Mouse (Mus musculus): ENCODE results near the gene Nck2.
A peak's percentile ranks its signal among the peaks of the same experiment; 100 is the strongest.
"Not testable (repeated sequence)": the region's sequence is repeated elsewhere in the genome, so short reads cannot be mapped to it uniquely, and the experiment has no call there.

The Nck2 gene

DNA sequence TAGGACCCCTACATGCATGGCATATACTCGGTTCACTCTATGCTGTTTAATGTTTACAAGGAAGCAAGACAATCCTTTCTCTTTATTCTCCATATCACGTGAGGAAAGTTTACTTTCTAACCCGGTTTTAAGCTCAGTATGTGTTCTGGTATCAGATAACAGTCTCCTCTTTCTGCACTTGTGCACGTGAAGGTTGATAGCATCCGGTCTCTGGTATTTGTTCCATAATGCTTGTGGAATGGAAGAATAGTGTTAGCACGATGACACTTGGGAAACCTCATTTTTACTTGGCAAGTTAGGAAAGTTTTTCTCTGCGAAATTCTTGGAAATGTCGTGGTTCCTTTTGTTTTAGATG is 58.4 kb downstream of the Nck2 start:
- DNase-seq: no peak

DNA sequence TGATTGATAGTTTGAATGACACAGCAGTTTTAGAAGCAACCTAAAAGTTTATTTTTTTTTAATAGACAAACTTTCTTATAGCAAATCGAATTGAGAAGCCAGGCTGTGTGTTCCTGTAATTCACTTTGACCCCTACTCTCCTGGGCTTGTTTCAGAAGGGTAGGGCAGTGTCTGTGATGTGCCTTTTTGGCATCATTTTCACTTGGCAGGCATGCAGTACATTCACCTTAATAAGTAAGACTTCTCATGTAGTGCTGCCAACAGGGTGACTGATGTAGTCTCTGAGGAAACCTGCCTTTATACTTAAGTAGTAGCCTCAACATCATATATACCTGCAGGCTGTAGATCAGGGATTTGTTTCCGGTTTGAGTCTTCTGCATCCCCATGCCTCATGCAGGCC is 58.9 kb downstream of the Nck2 start:
- no peak for DNase-seq

DNA sequence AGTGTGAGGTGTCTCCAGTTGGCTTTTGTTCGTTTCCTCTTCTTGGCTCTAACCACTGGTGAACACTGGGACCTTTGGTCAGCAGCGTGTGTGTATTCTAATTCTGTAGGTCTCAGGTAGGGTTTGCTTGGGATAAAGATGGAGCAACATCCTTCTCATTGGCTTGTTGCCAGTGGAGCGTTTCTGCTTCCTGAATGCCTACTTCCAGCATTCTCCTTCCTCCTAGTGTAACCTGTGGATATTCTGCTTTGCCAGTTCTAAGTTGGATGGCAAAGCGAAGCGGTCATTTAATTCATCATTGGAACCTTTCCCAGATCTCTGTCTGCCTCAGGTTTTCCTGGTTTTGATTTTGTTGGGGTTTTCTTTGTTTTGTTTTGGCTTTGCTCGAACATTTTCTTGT is 59.3 kb downstream of the Nck2 start:
- peak in 1 of 2 experiments; percentile 18 for DNase-seq

DNA sequence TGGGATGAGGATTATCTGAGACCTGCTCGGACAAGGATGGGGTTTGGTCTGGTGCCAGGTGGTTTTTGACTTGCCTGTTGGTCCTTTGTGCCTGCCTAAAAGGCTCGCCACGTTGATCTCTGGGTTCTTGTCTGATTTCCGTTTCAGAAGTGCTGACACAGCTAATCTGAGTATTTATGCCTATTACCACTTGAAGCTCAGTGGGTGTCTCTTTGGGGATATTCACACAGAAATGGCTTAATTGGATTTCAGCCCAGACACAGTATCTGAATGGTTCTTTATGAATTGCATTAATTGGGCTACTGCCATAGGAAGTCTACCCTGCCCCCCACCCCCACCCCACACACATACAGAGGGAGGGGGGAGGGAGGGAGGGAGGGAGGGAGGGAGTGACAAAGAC is 59.9 kb downstream of the Nck2 start:
- DNase-seq: peak; percentile 50 to 53

DNA sequence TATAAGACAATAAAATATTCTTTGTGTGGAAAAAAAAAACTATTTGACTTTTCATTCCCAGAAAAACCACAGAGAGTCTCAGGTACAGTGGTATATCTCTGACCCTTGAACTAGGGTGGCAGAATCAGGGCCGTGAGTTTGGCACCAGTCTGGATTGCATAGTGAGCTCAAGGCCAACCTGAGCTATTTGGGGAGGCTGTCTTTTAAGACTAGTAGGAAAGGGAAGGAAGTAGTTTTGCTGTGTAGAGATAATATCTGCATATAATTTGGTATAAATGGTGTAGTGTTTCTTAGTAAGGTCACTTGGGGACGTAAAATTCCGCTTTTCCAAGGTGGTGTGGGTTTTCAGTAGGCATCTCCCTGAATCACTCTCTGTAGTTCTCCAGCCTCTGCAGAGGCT is 62.3 kb downstream of the Nck2 start:
- no peak for DNase-seq

DNA sequence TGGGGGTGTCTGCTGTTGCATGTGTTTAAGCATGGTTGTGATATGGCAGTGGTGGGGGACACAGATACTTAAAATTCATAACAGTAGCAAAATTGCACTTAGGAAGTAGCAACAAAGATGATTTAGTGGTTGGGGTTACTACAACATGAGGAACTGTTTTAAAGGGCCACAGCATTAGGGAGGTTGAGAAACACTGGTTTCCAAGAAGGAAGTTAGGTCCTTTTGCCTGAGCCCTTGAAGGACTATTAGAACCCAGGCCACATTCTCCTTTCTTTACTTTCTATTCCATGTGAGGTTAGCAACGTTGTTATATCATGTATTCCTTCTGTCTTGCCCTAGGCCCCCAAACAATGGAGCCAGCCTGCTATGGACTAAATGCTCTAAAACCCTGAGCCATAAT is 63.4 kb downstream of the Nck2 start:
- no peak for DNase-seq

DNA sequence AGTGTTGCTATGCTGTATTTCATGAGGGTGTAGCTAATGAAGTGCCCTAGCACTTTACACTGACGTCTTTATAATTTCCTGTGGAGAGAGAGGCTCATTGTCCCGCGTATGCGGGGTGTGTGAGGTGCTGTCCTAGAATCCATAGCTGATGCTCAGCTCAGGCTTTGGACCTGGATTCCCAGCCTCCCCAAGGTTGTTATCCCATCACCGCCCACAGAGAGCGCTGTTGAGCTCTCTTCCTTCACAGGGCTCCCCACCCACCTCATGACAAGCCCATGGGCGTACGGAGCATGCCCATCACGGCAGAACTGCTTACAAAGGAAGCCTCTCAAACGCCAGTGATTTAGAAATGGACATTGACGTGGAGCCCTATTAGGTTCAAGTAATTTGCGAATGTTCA is 66.9 kb downstream of the Nck2 start:
- DNase-seq: peak; percentile 48 to 59

DNA sequence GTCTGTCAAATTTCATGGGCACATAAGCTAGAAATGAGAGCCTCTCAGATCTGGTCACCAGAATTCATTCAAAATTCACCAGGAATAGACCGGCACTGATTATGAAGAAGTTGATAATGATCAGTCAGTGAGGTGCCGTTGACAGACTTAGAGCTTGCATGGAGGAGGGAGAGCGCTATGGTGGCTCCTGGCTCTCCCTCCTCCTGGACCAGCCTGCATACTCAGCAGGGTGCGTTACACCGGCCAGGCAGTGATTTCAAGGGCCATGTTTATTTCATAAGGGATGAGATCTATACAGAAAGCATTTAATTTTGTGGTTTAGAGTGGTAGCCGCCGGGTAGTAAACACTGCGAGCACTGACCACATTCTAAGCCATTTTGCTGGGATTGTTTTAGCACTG is 67.3 kb downstream of the Nck2 start:
- DNase-seq: peak; percentile 71 to 73

DNA sequence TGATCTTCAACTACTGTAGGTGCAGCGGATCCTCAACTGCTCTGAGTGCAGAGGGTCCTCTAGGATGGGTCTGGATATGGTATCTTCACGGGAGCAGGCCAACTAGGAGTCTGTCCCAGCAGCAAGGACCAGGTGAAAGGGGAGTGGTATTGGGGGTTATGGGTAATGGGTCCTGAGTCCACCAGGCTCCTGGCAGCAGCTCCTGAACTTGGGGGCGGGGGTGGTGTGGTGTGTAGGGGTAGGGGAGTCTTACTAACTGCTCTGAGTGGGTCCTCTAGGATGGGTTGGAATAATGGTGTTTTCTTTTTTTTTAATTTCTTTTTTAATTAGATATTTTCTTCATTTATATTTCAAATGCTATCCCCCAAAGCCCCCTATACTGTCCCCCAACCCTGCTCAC is 73.0 kb downstream of the Nck2 start:
- DNase-seq: no peak

DNA sequence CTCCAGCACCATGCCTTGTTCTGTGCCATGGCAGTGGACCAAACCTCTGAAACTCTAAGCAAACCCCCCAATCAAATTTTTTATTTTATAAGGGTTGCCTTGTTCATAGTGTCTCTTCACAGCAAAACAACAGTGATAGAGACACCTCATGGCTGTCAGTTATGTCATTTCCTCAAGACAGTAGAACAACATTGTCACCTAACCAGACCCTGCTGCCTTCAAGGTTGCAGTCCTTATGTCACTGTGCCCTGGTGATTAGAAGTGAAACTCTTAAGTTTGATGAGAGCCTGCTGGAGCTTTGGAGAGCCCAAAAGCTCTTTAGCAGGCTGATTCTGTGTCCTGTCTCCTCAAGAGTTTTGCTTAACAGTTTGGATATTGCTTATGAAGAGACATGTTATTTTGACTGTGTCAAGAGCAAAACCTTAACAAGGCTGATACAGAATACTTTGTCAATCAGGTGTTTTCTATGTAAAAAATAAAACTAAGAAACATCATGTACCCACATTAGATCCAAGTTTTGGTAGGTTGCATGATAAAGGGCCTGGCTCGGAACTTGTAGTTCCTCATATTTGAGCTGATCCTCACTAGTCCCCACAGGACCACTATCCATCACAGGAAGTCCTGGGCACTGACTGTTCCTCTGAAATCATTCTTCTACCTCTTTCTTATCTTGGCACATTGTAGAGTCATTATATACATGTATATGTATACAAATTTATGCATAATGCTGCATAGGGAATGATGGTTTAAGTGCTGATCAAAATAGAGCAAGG is 76.0 kb downstream of the Nck2 start:
- no peak for DNase-seq

DNA sequence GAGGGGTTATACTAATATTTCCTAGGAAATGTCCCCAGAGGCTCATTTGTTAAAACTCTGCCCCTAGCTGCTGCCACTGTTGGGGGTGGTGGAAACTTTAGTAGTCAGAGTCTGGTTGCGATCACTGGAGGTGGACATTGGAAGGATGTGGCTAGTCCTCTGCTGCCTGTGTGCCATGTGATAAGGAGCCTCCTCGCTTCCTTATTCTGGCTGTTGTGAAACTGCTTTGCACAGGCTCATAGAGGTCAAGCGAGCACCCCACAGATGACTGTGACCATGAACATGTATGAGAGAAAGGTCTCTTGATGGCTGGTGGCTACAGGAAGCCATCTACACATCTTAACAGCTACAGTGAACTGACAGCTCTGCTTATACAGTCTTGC is 76.6 kb downstream of the Nck2 start:
- no peak for DNase-seq

DNA sequence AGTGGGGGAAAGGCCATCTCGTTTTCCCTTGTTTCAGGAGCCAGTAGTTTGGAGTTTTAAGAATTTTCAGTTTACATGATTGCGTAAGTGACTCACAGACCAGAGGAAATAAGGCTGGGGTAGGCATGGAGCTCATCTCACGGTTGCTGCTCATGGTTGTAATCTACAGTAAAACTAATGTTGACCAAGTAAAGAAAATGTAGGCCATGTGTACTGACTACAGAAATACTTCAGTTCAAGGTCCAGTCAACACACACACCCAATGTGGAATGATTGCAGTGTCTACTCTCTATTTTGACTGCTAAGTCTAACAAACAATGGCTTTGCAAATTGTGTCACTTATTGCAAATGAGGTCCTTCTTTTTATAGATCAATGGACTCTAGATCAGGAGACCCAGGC is 77.1 kb downstream of the Nck2 start:
- DNase-seq: no peak

DNA sequence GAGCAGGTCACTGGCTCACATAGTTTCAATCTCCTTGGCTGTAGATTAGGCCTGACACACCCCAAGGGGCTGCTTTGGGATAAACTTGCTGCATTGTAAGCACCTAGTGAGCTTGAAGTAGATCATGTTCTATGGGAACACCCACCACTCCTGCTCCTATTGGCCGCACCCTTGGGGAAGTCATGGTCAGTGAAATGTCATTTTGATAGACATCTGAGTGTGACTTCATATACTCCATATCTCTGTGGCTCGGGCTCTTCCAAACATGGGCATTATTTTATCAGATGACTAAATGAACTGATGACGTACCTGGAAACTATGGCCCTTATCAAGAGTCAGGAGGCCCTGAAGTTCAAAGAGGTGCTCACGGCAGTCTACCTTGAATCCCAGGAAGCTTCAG is 77.6 kb downstream of the Nck2 start:
- DNase-seq: no peak

DNA sequence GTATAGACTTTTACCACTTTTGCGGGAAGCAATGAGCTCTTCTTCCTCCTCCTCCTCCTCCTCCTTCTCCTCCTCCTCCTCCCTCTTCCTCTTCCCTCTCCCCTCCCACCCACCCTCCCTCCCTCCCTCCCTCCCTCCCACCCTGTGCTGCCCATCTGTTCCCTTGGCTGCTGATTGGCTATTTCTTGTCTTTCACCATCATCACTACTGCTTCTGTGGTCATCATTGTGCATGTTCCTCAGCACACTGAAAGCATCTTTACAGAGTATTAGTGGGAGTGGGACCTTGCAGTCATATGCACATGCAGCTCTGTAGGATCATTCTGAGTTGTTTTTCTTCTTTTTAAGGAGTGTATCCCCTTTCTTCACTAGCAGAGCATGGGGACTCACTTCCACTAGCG is 78.6 kb downstream of the Nck2 start:
- DNase-seq: no peak

DNA sequence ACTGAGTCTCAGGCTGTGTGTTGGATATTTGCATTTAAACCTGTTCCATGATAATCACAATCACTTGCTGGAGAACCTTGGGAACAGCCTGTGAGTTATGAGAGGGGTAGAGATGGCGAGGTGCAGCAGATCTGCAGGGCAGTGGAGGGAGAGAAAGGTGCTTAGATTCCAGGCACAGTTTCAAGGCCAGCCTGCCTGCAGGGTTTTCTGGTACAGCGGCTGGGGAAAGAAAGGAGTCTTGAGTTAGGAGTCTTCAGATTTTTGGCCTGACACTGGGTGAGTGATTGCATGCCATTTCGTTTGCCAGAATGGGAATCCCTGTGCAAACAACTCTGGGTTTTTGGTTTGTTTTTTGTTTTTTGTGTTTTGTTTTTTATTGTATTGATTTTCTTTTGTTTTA is 80.0 kb downstream of the Nck2 start:
- peak in 1 of 2 experiments; percentile 17 for DNase-seq

DNA sequence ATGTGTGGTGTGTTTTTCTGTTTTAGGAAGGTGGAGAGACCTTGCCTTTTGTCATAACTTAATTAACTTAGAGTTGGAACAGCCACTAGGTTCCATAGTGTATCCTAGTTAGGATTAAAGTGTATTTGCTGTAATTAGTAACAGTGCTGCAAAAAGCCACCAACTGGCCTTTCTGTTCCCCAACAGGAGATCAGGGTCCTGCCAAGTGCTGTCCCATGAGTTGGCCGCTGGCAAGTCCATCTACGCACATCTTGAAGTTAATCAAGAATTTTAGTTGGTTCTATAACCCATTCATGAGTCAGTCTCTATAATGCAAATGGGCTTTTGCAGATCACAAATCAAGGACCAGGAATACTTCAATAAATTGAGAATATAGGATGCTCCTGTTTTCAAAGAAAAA is 83.9 kb downstream of the Nck2 start:
- peak in 1 of 2 experiments; percentile 41 for DNase-seq

DNA sequence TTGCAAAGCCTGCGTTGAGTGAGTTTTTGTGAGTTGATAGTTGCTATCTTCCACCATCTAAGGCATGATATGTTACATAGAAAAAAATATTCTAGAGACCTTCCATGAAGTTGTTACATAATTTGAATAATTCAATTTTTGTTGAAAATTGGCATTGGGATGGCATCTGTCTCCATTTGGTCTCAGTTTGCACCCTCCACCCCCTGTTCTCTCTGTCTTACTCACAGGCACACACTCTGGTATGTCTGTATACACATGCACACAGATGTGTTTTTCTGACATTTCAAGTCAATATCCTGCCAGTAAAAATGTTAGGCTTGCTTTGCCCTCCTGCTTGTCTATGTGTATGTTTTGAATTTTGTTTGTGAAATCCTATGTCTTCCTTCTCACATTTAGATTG is 84.7 kb downstream of the Nck2 start:
- DNase-seq: no peak

DNA sequence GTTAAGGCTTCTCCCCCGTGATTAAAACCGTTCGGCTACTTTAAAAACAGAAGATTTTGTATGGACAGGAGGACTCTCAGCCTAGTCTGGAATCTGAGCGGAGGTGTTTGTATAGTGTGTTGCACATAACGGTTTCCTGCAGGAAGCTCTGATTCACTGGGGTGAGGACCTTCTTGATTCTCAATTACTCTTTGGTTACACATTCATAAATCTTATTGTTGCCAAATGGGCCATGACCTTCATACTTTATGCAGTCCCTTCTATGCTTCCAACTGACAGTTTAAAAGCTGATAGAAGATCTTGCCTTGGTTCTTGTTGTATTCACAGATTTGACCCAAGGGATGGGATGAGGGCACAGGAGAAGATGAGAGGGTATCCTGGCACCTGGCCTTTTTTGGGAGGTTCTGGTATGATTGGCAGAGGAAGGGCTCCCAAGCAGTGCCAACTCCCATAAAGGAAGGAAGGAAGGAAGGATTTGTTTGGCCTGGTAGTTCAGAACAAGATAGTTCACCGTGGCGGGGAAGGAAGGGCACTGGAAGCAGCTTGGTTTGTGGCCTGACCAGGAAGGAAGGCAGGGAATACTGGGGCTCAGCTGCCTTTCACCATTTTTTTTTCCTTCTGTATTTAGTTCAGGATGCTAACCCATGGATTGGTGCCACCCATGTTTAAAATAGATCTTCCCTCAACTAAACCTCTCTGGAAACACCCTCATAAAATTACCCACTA is 86.1 kb downstream of the Nck2 start:
- no peak for DNase-seq

DNA sequence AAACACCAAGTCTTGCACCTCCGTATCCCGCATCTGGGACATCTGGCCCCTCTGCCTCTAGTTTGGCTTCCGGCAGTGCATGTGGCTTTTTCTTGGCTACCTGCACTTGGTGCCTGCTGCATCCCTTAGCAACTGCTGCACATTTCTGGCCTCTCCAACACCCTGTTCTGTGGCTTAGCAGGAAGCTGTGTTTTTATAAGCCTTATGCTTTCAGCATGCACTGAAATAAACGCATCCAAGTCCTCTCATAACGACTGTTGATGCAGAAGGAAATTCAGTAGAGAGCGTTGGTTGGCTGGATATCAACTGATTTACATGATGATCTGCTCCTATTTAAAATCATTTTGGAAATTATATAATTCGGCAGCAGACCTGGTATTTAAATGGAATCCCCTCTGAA is 86.9 kb downstream of the Nck2 start:
- DNase-seq: no peak

DNA sequence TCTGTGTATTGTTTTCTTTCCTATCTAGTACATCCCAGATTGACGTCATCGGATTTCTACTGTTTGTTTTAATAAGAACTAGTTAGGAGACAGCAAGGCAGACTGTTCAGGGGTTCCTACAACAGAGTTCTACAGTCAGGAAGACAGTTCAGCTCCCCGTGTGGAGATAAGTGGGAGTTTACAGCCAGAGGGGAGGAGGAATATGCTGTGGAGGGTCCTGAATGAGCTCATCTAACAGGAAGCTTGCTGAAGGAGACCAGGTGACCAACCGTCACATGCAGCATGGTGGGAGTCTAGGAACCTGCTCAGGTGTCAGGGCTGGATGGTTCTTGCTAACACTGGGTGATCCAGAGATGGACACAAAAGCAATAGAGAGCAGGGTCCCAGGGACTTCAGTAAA is 87.9 kb downstream of the Nck2 start:
- DNase-seq: no peak

DNA sequence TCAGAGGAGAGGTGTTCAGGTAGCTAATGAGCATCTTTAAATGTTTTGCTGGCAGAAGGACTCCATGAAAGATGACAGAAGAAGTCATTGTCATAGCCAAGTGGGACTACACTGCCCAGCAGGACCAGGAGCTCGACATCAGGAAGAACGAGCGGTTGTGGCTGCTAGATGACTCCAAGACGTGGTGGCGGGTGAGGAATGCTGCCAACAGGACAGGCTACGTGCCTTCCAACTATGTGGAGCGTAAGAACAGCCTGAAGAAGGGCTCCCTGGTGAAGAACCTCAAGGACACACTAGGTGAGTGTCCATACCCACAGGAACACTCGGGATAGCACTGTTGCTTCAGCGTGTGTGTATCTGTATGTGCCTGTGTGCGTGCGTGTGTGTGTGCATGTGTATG is 89.1 kb downstream of the Nck2 start:
- DNase-seq: not testable (repeated sequence)

DNA sequence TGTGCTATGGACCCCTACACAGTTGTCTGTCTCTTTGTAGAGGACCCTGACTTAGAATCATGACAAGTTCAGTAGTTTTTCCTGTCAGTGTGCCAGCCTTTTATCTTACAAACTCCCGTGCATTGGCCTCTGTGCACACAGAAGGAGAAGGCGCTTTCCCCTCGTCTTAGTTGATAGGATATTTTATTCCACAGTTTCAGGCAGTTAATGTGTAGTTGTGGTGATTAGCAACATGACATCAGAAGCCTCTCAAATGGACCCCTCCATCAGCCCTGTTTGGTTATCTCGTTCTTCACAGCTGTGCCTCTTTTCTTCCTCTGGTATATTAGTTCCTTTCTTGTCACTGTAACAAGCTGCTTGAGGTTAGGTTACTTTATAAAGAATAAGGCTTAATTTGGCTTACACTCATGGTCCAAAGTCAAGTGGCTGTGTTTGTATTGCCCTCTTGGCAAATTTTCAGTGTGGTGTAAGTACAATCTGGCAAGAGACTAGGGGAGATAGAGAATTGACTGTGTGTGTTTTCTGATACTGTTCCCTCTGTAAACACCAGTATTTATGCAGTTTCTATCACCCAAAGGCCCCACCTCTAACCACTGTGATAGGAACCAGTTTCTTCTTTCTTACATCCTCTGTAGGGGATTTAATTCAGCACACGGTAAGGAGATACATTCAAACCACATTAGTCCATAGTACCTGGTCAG is 89.8 kb downstream of the Nck2 start:
- no peak for DNase-seq

DNA sequence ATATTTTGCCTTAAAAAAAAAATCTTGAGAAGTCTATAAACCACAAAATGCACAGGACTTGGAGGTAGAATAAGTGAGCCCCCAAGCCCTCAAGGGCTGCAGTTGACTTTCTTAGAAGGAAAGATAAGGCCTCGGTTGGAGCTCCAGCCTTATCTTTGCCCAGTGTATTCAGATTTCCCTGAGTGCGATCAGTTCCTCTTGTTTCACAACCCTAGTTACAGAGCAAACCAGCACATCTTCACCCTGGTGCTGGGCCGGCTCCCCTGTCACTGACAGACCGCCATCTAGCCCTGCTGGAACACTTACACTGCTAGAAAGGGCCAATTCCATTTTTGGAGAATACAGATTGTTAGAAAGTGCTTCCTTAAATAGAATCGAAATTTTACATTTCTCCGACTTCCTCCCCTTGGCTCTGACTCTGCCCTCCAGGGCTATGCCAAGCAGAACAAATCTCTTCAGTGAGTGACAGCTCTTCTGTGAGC is 91.2 kb downstream of the Nck2 start:
- DNase-seq: peak; percentile 35 to 45

DNA sequence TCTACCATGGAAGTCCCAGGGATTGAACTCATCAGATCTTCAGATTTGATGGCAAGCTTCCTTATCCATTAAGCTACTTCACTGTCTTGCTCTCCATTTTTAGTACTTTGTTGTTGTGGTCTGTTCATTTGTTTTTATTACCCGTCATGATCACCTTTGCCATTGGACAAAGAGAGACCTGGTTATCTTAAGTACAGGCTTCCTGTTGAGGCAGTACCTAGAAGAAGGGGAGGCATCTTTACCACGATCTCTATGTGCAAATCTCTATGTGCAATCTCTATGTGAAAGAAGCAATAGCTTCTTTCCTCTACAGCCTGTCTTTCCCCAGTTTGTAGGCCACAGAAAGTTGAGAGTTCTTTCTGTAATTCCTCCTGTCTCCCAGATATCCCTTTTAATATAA is 91.9 kb downstream of the Nck2 start:
- no peak for DNase-seq

All from cerebellum, adult 18-20 months (tissue).